Mouse (Mus musculus) left cerebral cortex, adult 9 months (tissue): Measurements from ENCODE around the gene Prpf4.
A peak's percentile ranks its signal among the peaks of the same experiment; 100 is the strongest.

Experiments
- DNase-seq, 2 experiments: peaks; one replicate each; pipeline ENCODE4 v3.0.0; 2022; ENCODE audit warnings: low spot score in 2 of 2

Prpf4 gene

DNA sequence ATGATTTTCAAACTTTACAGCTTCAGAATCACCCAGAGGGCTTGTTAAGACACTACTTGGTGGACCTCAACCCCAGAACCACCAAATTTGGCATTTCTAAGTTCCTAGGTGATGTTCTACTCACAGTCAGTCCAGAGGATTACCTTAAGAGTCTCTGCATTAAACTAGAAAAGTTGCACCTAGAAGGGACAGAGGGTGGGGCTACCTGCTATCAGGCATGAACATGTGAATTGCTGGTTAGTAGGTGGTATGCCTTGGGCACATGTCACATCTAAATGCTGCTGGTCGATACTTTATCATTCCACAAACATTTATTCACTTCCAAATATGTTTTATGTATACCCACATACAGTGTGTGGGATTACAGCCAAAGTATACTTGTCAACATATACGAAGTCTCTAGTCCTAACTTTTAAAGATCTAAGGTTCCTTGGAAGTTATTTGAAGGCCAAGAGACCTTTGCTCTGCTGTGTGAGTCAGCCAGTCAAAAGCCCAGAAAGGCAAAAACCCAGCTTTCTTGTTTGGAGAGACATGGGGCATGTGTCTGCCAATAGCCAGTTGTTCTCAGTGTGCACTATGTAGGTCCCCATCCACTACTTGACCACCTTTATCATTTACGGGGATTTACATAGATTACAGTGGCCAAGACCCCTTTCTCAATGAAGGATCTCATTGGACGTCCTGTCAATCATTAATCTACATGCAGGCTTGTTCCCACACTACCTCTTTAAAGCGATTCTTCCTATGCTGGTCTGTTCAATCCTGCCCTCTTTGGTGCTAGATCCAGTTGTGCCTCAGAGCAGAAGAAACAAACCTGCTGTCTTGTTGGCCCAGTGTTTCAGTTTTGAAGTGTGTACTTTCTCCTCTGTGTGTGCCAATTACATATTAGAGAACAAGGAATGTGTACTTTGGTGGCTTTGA lies 18.7 kb upstream of the Prpf4 start:
- DNase-seq = no peak

- no peak for DNase-seq
Observed at GRCm38 (mm10) chr4:62391892-62392291, 16.7 kb upstream of the Prpf4 start.

DNA sequence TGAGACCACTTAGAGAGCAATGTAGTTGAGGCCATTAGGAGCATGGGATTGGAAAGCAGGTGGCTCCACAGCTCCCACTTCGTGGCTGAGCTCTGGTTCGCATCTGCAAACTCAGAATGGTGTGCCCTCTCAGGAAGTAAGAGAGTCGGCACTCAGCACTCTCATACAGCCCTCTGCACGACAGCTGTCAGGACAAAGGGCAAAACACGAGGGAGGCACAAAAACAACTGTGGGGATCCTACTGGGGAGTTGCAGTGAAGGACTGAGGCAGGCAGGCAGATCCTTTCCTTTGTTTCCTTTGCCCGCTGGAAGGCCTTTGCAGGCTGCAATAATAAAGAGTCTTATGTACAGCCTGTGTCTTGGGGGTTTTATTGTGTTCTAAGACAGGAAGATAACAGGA lies 15.1 kb upstream of the Prpf4 start:
- DNase-seq = no peak

- no peak for DNase-seq
Observed at GRCm38 (mm10) chr4:62395806-62396205, 12.8 kb upstream of the Prpf4 start.

- DNase-seq = no peak
Observed at GRCm38 (mm10) chr4:62397616-62398365, 10.8 kb upstream of the Prpf4 start.

- DNase-seq = peak in 1 of 2 experiments; percentile 18
Observed at GRCm38 (mm10) chr4:62398956-62399355, 9.6 kb upstream of the Prpf4 start.

DNA sequence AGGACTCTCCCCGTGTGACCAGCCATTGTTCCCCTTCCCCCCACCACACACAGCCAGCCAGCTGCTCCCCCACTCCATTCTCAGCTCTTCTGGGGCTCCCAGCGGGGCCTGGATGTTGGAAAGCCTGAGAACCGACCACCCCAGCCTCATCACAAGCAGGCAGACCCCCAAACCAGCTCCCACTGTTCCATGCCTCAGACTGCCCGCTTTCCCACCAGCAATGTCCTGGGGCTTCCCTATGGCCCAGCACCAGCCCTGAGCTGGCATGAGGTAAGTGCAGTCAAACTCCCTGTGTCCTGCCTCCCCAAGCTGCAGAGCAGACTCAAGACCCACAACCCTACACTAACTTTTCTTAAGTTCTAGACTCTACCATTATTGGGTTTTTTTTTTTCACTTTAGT lies 2.5 kb upstream of the Prpf4 start:
- DNase-seq = no peak

GRCm38 (mm10) chr4:62407730-62408582 lies 641 bp upstream of the Prpf4 start:
- DNase-seq = peak in 1 of 2 experiments; percentile 42

DNA sequence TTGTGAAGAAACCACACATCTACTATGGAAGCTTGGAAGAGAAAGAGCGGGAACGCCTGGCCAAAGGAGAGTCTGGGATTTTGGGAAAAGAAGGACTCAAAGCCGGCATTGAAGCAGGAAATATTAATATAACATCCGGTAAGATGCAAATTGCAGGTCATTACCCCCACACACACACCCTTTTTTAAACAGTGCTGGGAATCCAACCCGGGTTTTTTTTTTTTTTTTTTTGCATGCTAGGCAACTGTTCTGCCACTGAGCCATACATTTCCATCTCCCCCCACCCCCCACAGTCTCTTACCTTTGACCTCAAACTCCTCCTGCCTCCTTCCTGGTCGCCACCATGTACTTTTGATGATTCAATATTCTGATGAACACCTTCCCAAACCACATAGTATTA lies 1.0 kb downstream of the Prpf4 start:
- DNase-seq = no peak

- DNase-seq = no peak
Observed at GRCm38 (mm10) chr4:62410325-62410724, 1.7 kb downstream of the Prpf4 start.

DNA sequence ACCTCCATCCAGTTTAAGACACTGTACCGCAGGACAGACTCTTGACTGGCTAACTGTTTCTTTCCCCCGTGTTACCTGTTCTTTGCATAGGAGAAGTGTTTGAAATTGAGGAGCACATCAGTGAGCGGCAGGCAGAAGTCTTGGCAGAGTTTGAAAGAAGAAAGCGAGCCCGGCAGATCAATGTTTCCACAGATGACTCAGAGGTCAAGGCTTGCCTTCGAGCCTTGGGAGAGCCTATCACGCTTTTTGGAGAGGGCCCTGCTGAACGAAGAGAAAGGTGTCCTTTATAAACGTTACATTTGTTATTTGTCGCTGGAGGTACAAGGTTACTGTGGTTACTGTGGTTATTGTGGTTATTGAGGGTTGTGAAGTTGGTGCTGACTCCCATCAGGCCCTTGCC lies 3.0 kb downstream of the Prpf4 start:
- DNase-seq = no peak

- no peak for DNase-seq
Observed at GRCm38 (mm10) chr4:62418448-62418847, 9.9 kb downstream of the Prpf4 start.

GRCm38 (mm10) chr4:62419091-62419490 lies 10.5 kb downstream of the Prpf4 start:
- DNase-seq = no peak

GRCm38 (mm10) chr4:62425891-62426290 lies 17.3 kb downstream of the Prpf4 start:
- no peak for DNase-seq

- no peak for DNase-seq
Observed at GRCm38 (mm10) chr4:62427978-62428758, 19.6 kb downstream of the Prpf4 start.

GRCm38 (mm10) chr4:62429616-62430015 lies 21.0 kb downstream of the Prpf4 start:
- DNase-seq = no peak

GRCm38 (mm10) chr4:62430678-62431077 lies 22.1 kb downstream of the Prpf4 start:
- no peak for DNase-seq

DNA sequence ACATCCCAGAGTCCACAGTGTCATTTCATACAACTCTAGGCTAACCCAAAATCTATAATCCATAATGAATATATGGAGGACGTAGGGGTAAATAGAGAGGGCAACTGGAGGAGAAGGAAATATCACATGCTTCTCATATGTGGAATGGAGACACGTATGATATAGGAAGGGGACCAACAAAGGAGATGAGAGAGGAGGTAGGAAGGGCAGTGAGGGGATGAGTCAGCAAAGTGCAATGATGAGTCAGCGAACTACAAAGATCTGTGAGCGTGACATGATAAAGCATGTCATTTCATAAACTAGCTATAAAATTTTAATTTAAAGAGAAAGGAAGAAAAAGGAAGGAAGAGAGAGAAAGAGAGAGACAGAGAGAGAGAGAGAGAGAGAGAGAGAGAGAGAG lies 22.9 kb downstream of the Prpf4 start:
- DNase-seq = no peak

GRCm38 (mm10) chr4:62433939-62434870 lies 25.6 kb downstream of the Prpf4 start:
- DNase-seq = no peak

DNA sequence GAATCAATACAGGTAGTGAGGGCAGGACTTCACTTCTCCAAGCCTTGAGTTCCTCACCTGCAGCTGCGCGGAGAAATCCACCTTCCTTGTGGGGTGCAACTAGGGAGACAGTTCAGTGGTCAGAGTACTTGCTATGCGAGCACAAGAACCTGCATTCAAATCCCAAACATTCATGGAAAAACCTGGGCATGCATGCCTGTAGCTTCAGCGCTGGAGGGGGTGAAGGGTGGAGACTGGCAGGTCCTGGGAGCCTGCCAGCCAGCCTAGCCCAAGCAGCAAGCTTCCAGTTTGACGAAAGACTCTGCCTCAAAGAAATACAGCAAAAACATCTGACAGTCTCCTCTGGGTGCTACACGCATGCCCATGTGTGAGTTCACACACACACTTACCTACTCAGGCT lies 26.5 kb downstream of the Prpf4 start, which contains the start of gene Rnf183:
Gene Rnf183 (minus strand): TSS at position 172 of the 400 bp plus-strand sequence.
- no peak for DNase-seq
